Mouse (Mus musculus) forebrain, embryonic 13.5 days (tissue): ENCODE data around the gene Setd1a. TPM values are rescaled to one million over a fixed set of nuclear protein-coding genes. Genes with fewer than 3 reads are reported as not detected.

ENCODE experiments used
- ATAC-seq: fragments of 200-750 bp; cut with Nextera tagmentation; 2 replicates; pipeline ENCODE4 v1.8.0; 2017
- H3K27ac ChIP-seq: fragments of 300-500 bp; sonication (generic); 2 replicates; pipeline ENCODE4 v1.5.1; 2015; ENCODE audit warnings: inconsistent platforms, mild to moderate bottlenecking, moderate library complexity
- H3K27me3 ChIP-seq: fragments of 300-500 bp; sonication (generic); 2 replicates; pipeline ENCODE4 v1.6.1; 2015; ENCODE audit warnings: mild to moderate bottlenecking, inconsistent platforms
- H3K36me3 ChIP-seq: fragments of 300-500 bp; sonication (generic); 2 replicates; pipeline ENCODE4 v1.6.1; 2015; ENCODE audit warnings: mild to moderate bottlenecking, inconsistent platforms; ENCODE audit not compliant: poor library complexity, severe bottlenecking
- H3K4me1 ChIP-seq: fragments of 300-500 bp; sonication (generic); 2 replicates; pipeline ENCODE4 v1.6.1; 2015; ENCODE audit warnings: inconsistent platforms
- H3K4me2 ChIP-seq: fragments of 300-500 bp; sonication (generic); 2 replicates; pipeline ENCODE4 v1.6.1; 2015; ENCODE audit warnings: inconsistent platforms, mild to moderate bottlenecking, moderate library complexity
- H3K4me3 ChIP-seq: fragments of 300-500 bp; sonication (generic); 2 replicates; pipeline ENCODE4 v1.5.1; 2015; ENCODE audit warnings: mild to moderate bottlenecking, inconsistent platforms
- H3K9ac ChIP-seq: fragments of 300-500 bp; sonication (generic); 2 replicates; pipeline ENCODE4 v1.6.1; 2015; ENCODE audit warnings: mild to moderate bottlenecking, inconsistent platforms
- H3K9me3 ChIP-seq: fragments of 300-500 bp; sonication (generic); replicated peaks from 2 replicates; pipeline ENCODE4 v1.6.1; 2016; ENCODE audit warnings: inconsistent platforms
- WGBS: fragments of 180-500 bp; shearing (Covaris S2); methylation state at CpG from one replicate; pipeline ENCODE4 v1.1.7; 2015; 5-methylcytosine and 5-hydroxymethylcytosine counted together
- polyA plus RNA-seq: library from polyadenylated mRNA; unstranded; fragments of >200 nt; fragmentation: Nextera tagmentation; extraction: Ambion mirVana; gene quantifications from 2 replicates; pipeline ENCODE4 v1.2.1, GENCODE M21; 2015

Setd1a gene
- polyA plus RNA-seq, 1 experiment from 2014 or later: 20.0 TPM

DNA sequence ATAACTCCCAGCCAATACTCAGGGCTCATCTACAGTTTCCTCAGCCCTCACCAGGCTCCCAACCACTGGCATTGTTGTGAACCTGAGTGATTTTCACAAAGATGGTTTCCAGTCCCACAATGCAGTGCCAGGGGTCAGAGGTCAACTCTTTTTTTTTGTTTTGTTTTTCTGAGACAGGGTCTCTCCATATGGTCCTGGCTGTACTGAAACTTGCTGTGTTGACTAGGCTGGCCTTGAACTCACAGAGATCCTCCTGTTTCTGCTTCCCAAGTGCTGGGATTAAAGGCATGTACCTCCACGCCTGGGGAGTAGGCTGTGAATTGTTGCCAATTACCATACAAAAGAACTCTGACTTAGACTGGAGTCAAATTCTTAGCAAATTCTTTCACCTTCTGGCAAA lies 33.4 kb downstream of the Setd1a start:
- ATAC-seq: no peak
- H3K36me3 ChIP-seq: peaks cover 85% of the 10 kb centered on the region
- WGBS: 83% methylated on average over 1 of the region's 1 CpGs

DNA sequence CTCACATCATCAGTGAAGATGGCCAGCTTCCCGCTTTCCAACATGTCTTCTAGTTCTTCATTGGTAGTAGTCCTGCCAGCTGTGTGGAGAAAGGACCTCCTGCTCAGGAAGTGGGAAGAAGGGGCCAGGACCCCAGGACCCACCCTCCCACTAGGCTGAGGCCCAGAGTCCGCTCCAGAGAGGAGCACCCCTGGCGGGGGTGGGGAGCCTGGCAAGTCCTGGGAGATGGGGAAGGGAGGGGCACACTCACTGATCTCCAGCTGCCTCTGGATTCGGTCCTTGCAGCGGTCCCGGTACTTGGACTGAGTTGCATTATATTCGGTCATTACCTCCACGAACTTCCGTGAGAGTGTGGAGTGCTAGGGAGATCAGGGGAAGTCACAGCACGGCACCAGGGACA lies 34.2 kb downstream of the Setd1a start:
- 78% methylated on average over 10 of the region's 10 CpGs for WGBS
- no peak overlapping the region for H3K9ac ChIP-seq
- no peak overlapping the region for H3K4me2 ChIP-seq
- H3K9me3 ChIP-seq: no peaks in the 10 kb centered on the region
- no peak overlapping the region for H3K4me3 ChIP-seq
- ATAC-seq: no peak
- peaks cover 80% of the 10 kb centered on the region for H3K36me3 ChIP-seq
- no peak overlapping the region for H3K27ac ChIP-seq
- H3K4me1 ChIP-seq: peaks cover 15% of the 10 kb centered on the region; the same call in 1 of the 2 replicates
- no peaks in the 10 kb centered on the region for H3K27me3 ChIP-seq

More for the DNA sequence above, 33.4 kb downstream of the Setd1a start:
- no peak overlapping the region for H3K4me2 ChIP-seq
- H3K4me3 ChIP-seq: no peak overlapping the region
- no peak overlapping the region for H3K27ac ChIP-seq
- H3K4me1 ChIP-seq: peaks cover 11% of the 10 kb centered on the region; the same call in 1 of the 2 replicates
- H3K9ac ChIP-seq: no peak overlapping the region
- H3K27me3 ChIP-seq: no peaks in the 10 kb centered on the region
- H3K9me3 ChIP-seq: no peaks in the 10 kb centered on the region

- ATAC-seq: no peak
- peaks cover 76% of the 10 kb centered on the region for H3K36me3 ChIP-seq
- 87% methylated on average over 4 of the region's 4 CpGs for WGBS
These were observed 34.8 kb downstream of the Setd1a start for GRCm38 (mm10) chr7:127811240-127811639.

GRCm38 (mm10) chr7:127812292-127812691 lies 35.8 kb downstream of the Setd1a start:
- WGBS: 91% methylated on average over 3 of the region's 3 CpGs
- Histone ChIP-seq H3K27me3 (no peaks in the 10 kb centered on the region), H3K4me1 (peaks cover 17% of the 10 kb centered on the region; the same call in 1 of the 2 replicates), H3K9me3 (no peaks in the 10 kb centered on the region), H3K36me3 (peaks cover 70% of the 10 kb centered on the region), H3K4me3 (no peak overlapping the region), H3K4me2 (no peak overlapping the region), H3K9ac (no peak overlapping the region), H3K27ac (no peak overlapping the region)
- ATAC-seq: no peak

More at GRCm38 (mm10) chr7:127811240-127811639, 34.8 kb downstream of the Setd1a start:
- Histone ChIP-seq H3K9ac (no peak overlapping the region), H3K4me2 (no peak overlapping the region), H3K4me1 (peaks cover 17% of the 10 kb centered on the region; the same call in 1 of the 2 replicates), H3K4me3 (no peak overlapping the region), H3K27ac (no peak overlapping the region), H3K9me3 (no peaks in the 10 kb centered on the region), H3K27me3 (no peaks in the 10 kb centered on the region)

DNA sequence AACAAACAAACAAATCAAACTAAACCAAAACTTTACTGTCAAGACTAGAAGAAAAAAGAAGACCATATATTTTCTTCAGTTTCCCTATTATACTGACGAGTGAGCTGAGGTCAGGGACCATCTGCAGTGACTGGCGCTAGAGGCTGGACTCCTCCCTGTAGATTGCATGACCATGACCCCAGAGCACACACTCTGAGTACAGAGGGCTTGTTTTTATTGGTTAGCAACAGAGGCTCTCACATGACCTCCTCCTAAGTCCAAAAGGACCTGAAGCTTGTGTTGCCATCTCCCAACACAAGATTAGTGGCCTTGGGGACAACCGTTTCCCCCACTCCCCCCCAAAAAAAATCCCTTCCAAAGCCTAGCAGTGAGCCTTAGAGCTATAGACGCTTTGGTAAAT lies 37.4 kb downstream of the Setd1a start:
- H3K27ac ChIP-seq: peak overlapping the region; percentile 55
- H3K4me3 ChIP-seq: no peak overlapping the region
- H3K4me2 ChIP-seq: peak overlapping the region; percentile 18; the same call in 1 of the 2 replicates
- H3K27me3 ChIP-seq: no peaks in the 10 kb centered on the region
- H3K9me3 ChIP-seq: no peaks in the 10 kb centered on the region
- H3K4me1 ChIP-seq: peaks cover 17% of the 10 kb centered on the region; the same call in 1 of the 2 replicates
- 81% methylated on average over 4 of the region's 4 CpGs for WGBS
- peaks cover 68% of the 10 kb centered on the region for H3K36me3 ChIP-seq
- peak; percentile 50; the same call in 1 of the 2 replicates for ATAC-seq
- peak overlapping the region; percentile 19; the same call in 1 of the 2 replicates for H3K9ac ChIP-seq

DNA sequence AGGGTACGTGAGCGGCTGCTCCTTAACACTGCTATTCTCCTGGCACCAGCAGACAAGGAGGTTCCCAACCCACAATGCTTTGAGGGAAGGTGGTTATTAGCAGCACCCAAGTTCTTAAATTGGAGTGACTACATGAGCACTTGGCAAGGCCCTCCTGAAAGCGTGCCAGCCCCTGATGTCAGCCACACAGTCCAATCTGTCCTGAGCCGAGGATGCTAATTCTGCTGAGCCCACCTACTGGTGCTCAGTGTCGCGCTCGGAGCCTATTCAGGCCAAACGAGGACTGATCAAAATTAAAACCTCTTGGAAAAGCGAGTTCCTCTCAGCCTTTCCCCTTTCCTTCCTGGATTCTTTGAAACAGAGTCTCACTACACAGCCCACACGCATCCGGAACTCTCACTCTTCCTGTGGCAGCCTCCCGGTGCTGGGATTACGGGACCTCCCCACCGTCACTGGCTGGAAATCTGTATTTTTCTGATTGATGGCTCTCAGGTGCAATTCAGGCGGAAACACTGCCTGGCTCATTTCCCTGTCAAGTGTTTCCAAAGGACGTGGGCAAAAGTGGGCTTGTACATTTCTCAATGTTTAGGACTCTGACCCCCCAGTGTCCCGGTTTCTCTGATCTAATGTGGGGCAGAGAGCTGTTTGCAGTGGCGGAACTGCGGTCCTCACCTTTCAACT lies 37.9 kb downstream of the Setd1a start:
- Histone ChIP-seq H3K4me3 (no peak overlapping the region), H3K4me1 (peaks cover 17% of the 10 kb centered on the region; the same call in 1 of the 2 replicates), H3K9ac (peak overlapping the region; percentile 19), H3K9me3 (no peaks in the 10 kb centered on the region), H3K4me2 (peak overlapping the region; percentile 18; the same call in 1 of the 2 replicates), H3K27me3 (no peaks in the 10 kb centered on the region), H3K36me3 (peaks cover 63% of the 10 kb centered on the region), H3K27ac (peak overlapping the region; percentile 55)
- WGBS: 69% methylated on average over 19 of the region's 19 CpGs
- peak; percentile 83 for ATAC-seq

- no peak for ATAC-seq
- no peak overlapping the region for H3K4me2 ChIP-seq
- peaks cover 55% of the 10 kb centered on the region for H3K36me3 ChIP-seq
- H3K27ac ChIP-seq: peak overlapping the region; percentile 55; the same call in 1 of the 2 replicates
- H3K9ac ChIP-seq: no peak overlapping the region
- H3K4me3 ChIP-seq: no peak overlapping the region
- H3K27me3 ChIP-seq: no peaks in the 10 kb centered on the region
- H3K9me3 ChIP-seq: no peaks in the 10 kb centered on the region
- 93% methylated on average over 15 of the region's 15 CpGs for WGBS
- H3K4me1 ChIP-seq: peaks cover 17% of the 10 kb centered on the region; the same call in 1 of the 2 replicates
These were observed 38.7 kb downstream of the Setd1a start for GRCm38 (mm10) chr7:127815116-127815665.

DNA sequence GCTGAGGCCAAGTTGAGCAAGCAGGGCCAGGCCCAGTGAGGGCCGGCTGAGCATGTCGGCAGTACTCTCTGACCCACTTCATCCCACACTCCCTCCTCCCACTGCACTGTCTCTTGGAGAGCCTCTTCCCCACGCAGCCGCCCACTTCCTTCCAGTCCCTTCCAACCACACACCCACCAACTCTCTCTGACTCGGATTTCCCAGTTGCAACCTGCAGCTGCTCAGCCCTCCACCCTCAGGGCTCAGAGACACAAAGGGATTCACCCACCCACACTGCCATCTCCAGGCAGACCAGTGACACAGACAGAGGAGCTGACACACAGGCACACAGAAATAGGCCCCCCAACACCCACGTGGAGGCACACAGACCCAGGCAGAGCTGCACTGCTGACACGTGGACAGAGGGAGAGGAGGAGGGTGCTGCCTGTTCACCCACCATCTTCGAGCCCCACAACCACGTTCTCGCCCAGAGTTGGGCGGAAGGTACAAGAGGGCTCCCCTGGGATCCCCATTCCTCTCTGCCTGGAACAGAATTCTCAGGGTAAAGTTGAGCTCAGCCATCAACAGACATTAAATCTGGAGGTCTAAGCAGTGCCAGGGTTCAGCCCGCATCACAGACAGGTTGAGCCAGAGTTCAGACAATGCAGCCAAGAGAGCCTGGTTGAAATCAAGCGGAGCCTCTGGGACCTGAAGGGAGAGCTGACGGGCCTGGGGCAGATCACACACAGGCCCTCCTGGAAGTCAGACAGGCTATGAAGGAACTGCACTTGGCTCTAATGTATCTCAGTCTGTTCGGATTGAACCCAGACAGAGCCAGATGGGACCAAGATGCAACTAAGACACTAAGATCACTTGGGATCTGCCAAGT lies 39.7 kb downstream of the Setd1a start:
- Histone ChIP-seq H3K4me3 (no peak overlapping the region), H3K4me2 (no peak overlapping the region), H3K9me3 (no peaks in the 10 kb centered on the region), H3K36me3 (peaks cover 45% of the 10 kb centered on the region), H3K27me3 (no peaks in the 10 kb centered on the region), H3K27ac (no peak overlapping the region), H3K4me1 (peaks cover 17% of the 10 kb centered on the region; the same call in 1 of the 2 replicates), H3K9ac (peak overlapping the region; percentile 40; the same call in 1 of the 2 replicates)
- no peak for ATAC-seq
- WGBS: 74% methylated on average over 15 of the region's 15 CpGs

DNA sequence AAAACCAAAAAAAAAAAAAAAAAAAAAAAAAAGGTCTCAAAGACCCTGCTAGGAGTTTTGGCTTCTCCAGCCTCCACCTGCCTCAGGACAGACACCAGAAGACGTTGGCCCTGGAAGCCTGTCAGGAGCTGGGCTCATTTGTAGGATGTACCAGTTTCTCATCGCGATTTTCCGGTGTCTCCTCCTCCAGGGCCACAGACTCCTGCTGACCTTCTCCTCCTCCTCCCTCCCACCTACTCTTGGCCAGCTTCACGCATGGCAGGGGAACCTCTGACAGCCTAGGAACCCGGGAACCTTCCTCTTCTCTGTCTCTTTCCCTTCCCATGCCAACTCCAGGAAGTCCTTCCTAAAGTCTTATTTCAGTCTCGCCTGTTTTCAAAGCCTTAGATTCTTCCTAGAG lies 40.6 kb downstream of the Setd1a start:
- peaks cover 17% of the 10 kb centered on the region; the same call in 1 of the 2 replicates for H3K4me1 ChIP-seq
- H3K27me3 ChIP-seq: no peaks in the 10 kb centered on the region
- peaks cover 36% of the 10 kb centered on the region for H3K36me3 ChIP-seq
- no peak overlapping the region for H3K4me2 ChIP-seq
- H3K4me3 ChIP-seq: no peak overlapping the region
- H3K9me3 ChIP-seq: no peaks in the 10 kb centered on the region
- no peak overlapping the region for H3K27ac ChIP-seq
- 88% methylated on average over 7 of the region's 7 CpGs for WGBS
- H3K9ac ChIP-seq: no peak overlapping the region
- no peak for ATAC-seq

DNA sequence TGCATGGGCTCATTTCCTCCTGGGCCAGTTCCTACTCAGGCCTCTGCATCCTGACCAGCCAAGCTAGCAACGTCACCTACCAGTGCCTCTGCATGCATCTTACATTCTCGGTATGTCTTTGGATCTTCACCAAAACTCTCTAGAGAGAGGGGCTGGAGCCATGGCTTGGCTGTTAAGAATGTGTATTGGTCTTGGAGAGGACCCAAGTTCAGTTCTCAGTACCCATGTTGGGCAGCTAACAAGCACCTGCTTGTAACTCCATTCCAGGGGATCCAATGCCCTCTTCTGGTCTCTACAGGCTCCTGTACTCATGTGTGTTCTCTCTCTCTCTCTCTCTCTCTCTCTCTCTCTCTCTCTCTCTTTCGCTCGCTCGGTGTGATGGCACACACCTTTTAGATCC lies 41.3 kb downstream of the Setd1a start:
- H3K9ac ChIP-seq: no peak overlapping the region
- H3K36me3 ChIP-seq: peaks cover 29% of the 10 kb centered on the region
- 92% methylated on average over 5 of the region's 5 CpGs for WGBS
- no peak overlapping the region for H3K4me2 ChIP-seq
- ATAC-seq: no peak
- no peak overlapping the region for H3K4me3 ChIP-seq
- peaks cover 22% of the 10 kb centered on the region; the same call in 1 of the 2 replicates for H3K4me1 ChIP-seq
- H3K9me3 ChIP-seq: no peaks in the 10 kb centered on the region
- H3K27me3 ChIP-seq: no peaks in the 10 kb centered on the region
- no peak overlapping the region; the same call in 1 of the 2 replicates for H3K27ac ChIP-seq

DNA sequence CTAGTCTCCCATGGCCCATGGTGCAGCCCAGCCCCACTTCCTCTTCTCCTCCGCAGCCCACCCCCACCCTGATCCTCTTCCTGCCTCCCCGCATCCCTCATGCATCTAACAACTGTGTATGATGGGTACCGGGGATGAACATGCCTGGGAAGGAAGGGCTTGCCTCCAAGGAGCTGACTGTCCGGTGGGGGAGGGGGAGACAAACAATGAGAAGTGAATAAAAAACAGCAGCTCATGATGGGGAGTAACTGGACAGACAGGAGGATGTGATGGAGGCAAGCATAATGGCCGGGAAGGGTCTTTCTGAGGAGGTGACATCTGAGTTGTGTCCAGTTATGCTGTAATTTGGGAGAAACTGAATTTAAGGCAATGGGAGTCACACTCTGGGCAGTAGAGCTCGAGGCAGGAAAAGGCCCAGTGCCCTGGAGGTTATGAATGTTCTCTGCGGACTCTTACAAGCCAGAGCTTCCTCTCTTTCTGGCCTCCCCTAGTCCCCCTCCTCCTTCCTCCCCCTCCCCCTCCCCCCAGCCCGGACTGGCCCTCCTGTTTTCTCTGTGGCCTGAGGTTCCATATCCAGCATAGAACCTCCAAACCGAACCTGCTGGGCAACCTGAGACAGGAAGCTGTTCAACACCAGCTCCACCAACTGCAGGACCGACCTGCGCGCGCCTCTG lies 44.5 kb downstream of the Setd1a start:
- ATAC-seq: no peak
- 75% methylated on average over 13 of the region's 13 CpGs for WGBS
- no peaks in the 10 kb centered on the region for H3K9me3 ChIP-seq
- H3K27me3 ChIP-seq: no peaks in the 10 kb centered on the region
- no peak overlapping the region for H3K9ac ChIP-seq
- peaks cover 29% of the 10 kb centered on the region for H3K4me1 ChIP-seq
- H3K27ac ChIP-seq: no peak overlapping the region
- no peak overlapping the region for H3K4me3 ChIP-seq
- no peak overlapping the region for H3K4me2 ChIP-seq
- H3K36me3 ChIP-seq: peaks cover 9% of the 10 kb centered on the region; the same call in 1 of the 2 replicates
